Mouse (Mus musculus): ENCODE results near the gene Fam118a. TPM values are rescaled to one million over a fixed set of nuclear protein-coding genes. Genes with fewer than 3 reads are reported as not detected.
"Not testable (repeated sequence)": the region's sequence is repeated elsewhere in the genome, so short reads cannot be mapped to it uniquely, and the experiment has no call there.

The Fam118a gene
- total RNA-seq (2012; rRNA removed): 11.7 and 13.3 TPM in 2 replicates
- polyA plus RNA-seq (2012; ENCODE audit: insufficient read depth in 1 of 2, insufficient read length in 2 of 2, low read depth in 1 of 2, low replicate concordance in 2 of 2, missing spikeins in 1 of 2): 10 to 100 TPM in 1 of 2 experiments, not detected in 1; 12.9 TPM

GRCm38 (mm10) chr15:85028648-85029047, at the start of gene Fam118a:
TSS of gene Fam118a (plus strand) at chr15:85028948.
- not testable (repeated sequence) for H3K27me3 ChIP-seq (ENCODE audit: control insufficient read depth in 1 of 2, insufficient read depth in 2 of 2, low read length in 2 of 2); H3K79me2 ChIP-seq (ENCODE audit: control insufficient read depth, insufficient read depth, low read length, poor library complexity); H3K9me3 ChIP-seq (replicated peaks; ENCODE audit: insufficient read depth, low read length); H3K9ac ChIP-seq (ENCODE audit: control insufficient read depth, low read depth, low read length, poor library complexity, severe bottlenecking); H3K36me3 ChIP-seq (ENCODE audit: control insufficient read depth in 1 of 2, insufficient read depth in 2 of 2, low read length in 2 of 2); H3K4me3 ChIP-seq (ENCODE audit: control insufficient read depth in 1 of 2, insufficient read depth in 1 of 2, low read depth in 2 of 2, low read length in 2 of 2); DNase-seq (ENCODE audit: low read depth, low spot score); H3K27ac ChIP-seq (ENCODE audit: control insufficient read depth, low read depth, low read length); H3K4me1 ChIP-seq (ENCODE audit: control insufficient read depth in 1 of 2, insufficient read depth in 2 of 2, low read length in 2 of 2)

GRCm38 (mm10) chr15:84981609-84982313, 47.0 kb upstream of the Fam118a start:
- Histone ChIP-seq H3K4me3 (ENCODE audit: control insufficient read depth in 1 of 2, insufficient read depth in 1 of 2, low read depth in 2 of 2, low read length in 2 of 2) (no peak overlapping the region), H3K79me2 (ENCODE audit: control insufficient read depth, insufficient read depth, low read length, poor library complexity) (peaks cover 2% of the 10 kb centered on the region; the same call in 1 of the 2 replicates), H3K9me3 (replicated peaks; ENCODE audit: insufficient read depth, low read length) (no peaks in the 10 kb centered on the region), H3K4me1 (ENCODE audit: control insufficient read depth in 1 of 2, insufficient read depth in 2 of 2, low read length in 2 of 2) (peaks cover 0 to 6% of the 10 kb centered on the region in 2 experiments; a peak in 1 of 4 replicates), H3K27ac (ENCODE audit: control insufficient read depth, low read depth, low read length) (no peak overlapping the region), H3K36me3 (ENCODE audit: control insufficient read depth in 1 of 2, insufficient read depth in 2 of 2, low read length in 2 of 2) (peaks cover 0 to 4% of the 10 kb centered on the region in 2 experiments; a peak in 2 of 4 replicates), H3K9ac (ENCODE audit: control insufficient read depth, low read depth, low read length, poor library complexity, severe bottlenecking) (no peak overlapping the region), H3K27me3 (ENCODE audit: control insufficient read depth in 1 of 2, insufficient read depth in 2 of 2, low read length in 2 of 2) (no peaks in the 10 kb centered on the region)
- no peak for DNase-seq (ENCODE audit: low read depth, low spot score)
- TF ChIP-seq BHLHE40 (IDR thresholded peaks at IDR 0.05; ENCODE audit: borderline replicate concordance, low read depth, low read length) (no peak), ZMIZ1 (IDR thresholded peaks at IDR 0.05; ENCODE audit: low read depth, low read length) (no peak), RAD21 (IDR thresholded peaks at IDR 0.05; ENCODE audit: low read depth, low read length) (no peak)

- H3K4me3 ChIP-seq (ENCODE audit: control insufficient read depth in 1 of 2, insufficient read depth in 1 of 2, low read depth in 2 of 2, low read length in 2 of 2): no peak overlapping the region
- H3K36me3 ChIP-seq (ENCODE audit: control insufficient read depth in 1 of 2, insufficient read depth in 2 of 2, low read length in 2 of 2): peaks cover 0 to 7% of the 10 kb centered on the region in 2 experiments; a peak in 2 of 4 replicates
- no peaks in the 10 kb centered on the region for H3K27me3 ChIP-seq (ENCODE audit: control insufficient read depth in 1 of 2, insufficient read depth in 2 of 2, low read length in 2 of 2)
- peaks cover 5% of the 10 kb centered on the region for H3K79me2 ChIP-seq (ENCODE audit: control insufficient read depth, insufficient read depth, low read length, poor library complexity)
- H3K27ac ChIP-seq (ENCODE audit: control insufficient read depth, low read depth, low read length): no peak overlapping the region
- TF ChIP-seq MEF2A (IDR thresholded peaks at IDR 0.05; ENCODE audit: extremely low read depth, insufficient replicate concordance, low read depth, low read length, poor library complexity, severe bottlenecking) (no peak), USF2 (IDR thresholded peaks at IDR 0.05; ENCODE audit: borderline replicate concordance in 1 of 2, insufficient read depth in 1 of 2, low read depth in 1 of 2, low read length in 2 of 2) (no peak), NRF1 (IDR thresholded peaks at IDR 0.05; ENCODE audit: insufficient read depth, low read depth, low read length, poor library complexity, severe bottlenecking) (no peak), GABPA (IDR thresholded peaks at IDR 0.05; ENCODE audit: low read depth, low read length) (no peak), ETS1 (IDR thresholded peaks at IDR 0.05; ENCODE audit: low read depth, low read length) (no peak), BHLHE40 (IDR thresholded peaks at IDR 0.05; ENCODE audit: borderline replicate concordance, low read depth, low read length) (no peak), MYB (IDR thresholded peaks at IDR 0.05; ENCODE audit: low read depth, low read length) (no peak), MAX (IDR thresholded peaks at IDR 0.05; ENCODE audit: low read length) (no peak), POLR2A (IDR thresholded peaks at IDR 0.05; ENCODE audit: control insufficient read depth in 1 of 2, insufficient read depth in 1 of 2, low read depth in 1 of 2, low read length in 2 of 2, poor library complexity in 1 of 2) (no peak), MXI1 (IDR thresholded peaks at IDR 0.05; ENCODE audit: low read depth, low read length) (no peak), E2F4 (IDR thresholded peaks at IDR 0.05; ENCODE audit: borderline replicate concordance, low read depth, low read length) (no peak), SIN3A (IDR thresholded peaks at IDR 0.05; ENCODE audit: low read length) (no peak), CTCF (IDR thresholded peaks at IDR 0.05 in 2 of 3, conservative IDR thresholded peaks at IDR 0.05 in 1 of 3; ENCODE audit: control insufficient read depth in 1 of 3, insufficient read depth in 1 of 3, low read depth in 2 of 3, low read length in 3 of 3, poor library complexity in 1 of 3, severe bottlenecking in 1 of 3) (no peak), CHD1 (IDR thresholded peaks at IDR 0.05; ENCODE audit: low read depth, low read length) (no peak)
- no peaks in the 10 kb centered on the region for H3K9me3 ChIP-seq (replicated peaks; ENCODE audit: insufficient read depth, low read length)
- no peak overlapping the region for H3K9ac ChIP-seq (ENCODE audit: control insufficient read depth, low read depth, low read length, poor library complexity, severe bottlenecking)
- peaks cover 0 to 10% of the 10 kb centered on the region in 2 experiments; a peak in 2 of 4 replicates for H3K4me1 ChIP-seq (ENCODE audit: control insufficient read depth in 1 of 2, insufficient read depth in 2 of 2, low read length in 2 of 2)
- DNase-seq (ENCODE audit: low read depth, low spot score): no peak
Measured at GRCm38 (mm10) chr15:84982888-84983287, 45.9 kb upstream of the Fam118a start.

All from MEL (cell line).